Mouse (Mus musculus) regulatory T cell (primary cell): Measurements from ENCODE around the gene Psmb1.
"Not testable (repeated sequence)": the region's sequence is repeated elsewhere in the genome, so short reads cannot be mapped to it uniquely, and the experiment has no call there.

Experiments
- in situ Hi-C: fragments of 300-600 bp; cut with MboI, MseI; formaldehyde crosslinking; loops from one replicate; pipeline ENCODE4 v1.15.1; 2025; ENCODE audit warnings: high pct_unique_total_duplicates

The Psmb1 gene

GRCm38 (mm10) chr17:15499656-15500394 is at the start of gene Psmb1, which contains the start of gene Tbp:
Gene Psmb1, minus strand, starts transcription at chr17:15499751.
Gene Tbp, plus strand, starts transcription at chr17:15499888.
- in situ Hi-C loops = loop anchor here (10.0 kb wide), 1 partner anchor 215 kb away; no protein-coding TSS in a partner anchor

GRCm38 (mm10) chr17:15546440-15546839 is 46.9 kb upstream of the Psmb1 start:
- in situ Hi-C loops = no loop called here

GRCm38 (mm10) chr17:15543868-15544267 is 44.3 kb upstream of the Psmb1 start:
- in situ Hi-C loops = not testable (repeated sequence)

- in situ Hi-C loops = no loop called here
These were observed 40.8 kb upstream of the Psmb1 start for GRCm38 (mm10) chr17:15540309-15540708.

GRCm38 (mm10) chr17:15536457-15536904 is 36.9 kb upstream of the Psmb1 start:
- in situ Hi-C loops = no loop called here

GRCm38 (mm10) chr17:15535943-15536342 is 36.4 kb upstream of the Psmb1 start:
- in situ Hi-C loops = no loop called here

- in situ Hi-C loops = no loop called here
These were observed 35.7 kb upstream of the Psmb1 start for GRCm38 (mm10) chr17:15535162-15535800.

- in situ Hi-C loops = loop anchor here (5.0 kb wide), 2 partner anchors 42 to 202 kb away; no protein-coding TSS in a partner anchor
These were observed 30.6 kb upstream of the Psmb1 start for GRCm38 (mm10) chr17:15530141-15530540.

GRCm38 (mm10) chr17:15528887-15529286 is 29.3 kb upstream of the Psmb1 start:
- in situ Hi-C loops = no loop called here

GRCm38 (mm10) chr17:15527811-15528136 is 28.2 kb upstream of the Psmb1 start:
- in situ Hi-C loops = no loop called here

- in situ Hi-C loops = no loop called here
These were observed 27.6 kb upstream of the Psmb1 start, which contains the start of gene Pdcd2 for GRCm38 (mm10) chr17:15526986-15527810. Gene Pdcd2, minus strand, starts transcription at chr17:15527301.

GRCm38 (mm10) chr17:15526304-15526703 is 26.8 kb upstream of the Psmb1 start:
- in situ Hi-C loops = no loop called here

GRCm38 (mm10) chr17:15518766-15519165 is 19.2 kb upstream of the Psmb1 start:
- in situ Hi-C loops = no loop called here

- in situ Hi-C loops = no loop called here
These were observed 18.6 kb upstream of the Psmb1 start for GRCm38 (mm10) chr17:15518186-15518585.

- in situ Hi-C loops = no loop called here
These were observed 18.2 kb upstream of the Psmb1 start for GRCm38 (mm10) chr17:15517776-15518175.

GRCm38 (mm10) chr17:15510694-15511093 is 11.1 kb upstream of the Psmb1 start:
- in situ Hi-C loops = no loop called here

- in situ Hi-C loops = no loop called here
These were observed 818 bp downstream of the Psmb1 start for GRCm38 (mm10) chr17:15498753-15499113.

- in situ Hi-C loops = no loop called here
These were observed 1.4 kb downstream of the Psmb1 start for GRCm38 (mm10) chr17:15497882-15498752.

GRCm38 (mm10) chr17:15490542-15490941 is 9.0 kb downstream of the Psmb1 start:
- in situ Hi-C loops = no loop called here

- in situ Hi-C loops = loop anchor here (25.0 kb wide), 1 partner anchor 1585 kb away; no protein-coding TSS in a partner anchor
These were observed 26.9 kb downstream of the Psmb1 start for GRCm38 (mm10) chr17:15472671-15473070.

- in situ Hi-C loops = loop anchor here (25.0 kb wide), 1 partner anchor 1580 kb away; no protein-coding TSS in a partner anchor
These were observed 31.9 kb downstream of the Psmb1 start for GRCm38 (mm10) chr17:15467669-15468068.
